Mouse (Mus musculus): Measurements from ENCODE around the gene Scube3.

The Scube3 gene

GRCm38 (mm10) chr17:28133193-28133592, 8.7 kb upstream of the Scube3 start:
- DNase-seq (ENCODE audit: low spot score), result peak; percentile 92

- DNase-seq (ENCODE audit: low spot score), result no peak
Observed at GRCm38 (mm10) chr17:28135496-28135895, 6.4 kb upstream of the Scube3 start.

- DNase-seq (ENCODE audit: low spot score), result no peak
Observed at GRCm38 (mm10) chr17:28136266-28136665, 5.7 kb upstream of the Scube3 start.

GRCm38 (mm10) chr17:28138013-28138412, 3.9 kb upstream of the Scube3 start:
- no peak for DNase-seq (ENCODE audit: low spot score)

- no peak for DNase-seq (ENCODE audit: low spot score)
Observed at GRCm38 (mm10) chr17:28138685-28139084, 3.3 kb upstream of the Scube3 start.

GRCm38 (mm10) chr17:28140431-28141204, 1.3 kb upstream of the Scube3 start:
- DNase-seq (ENCODE audit: low spot score), result peak; percentile 51

GRCm38 (mm10) chr17:28141205-28141650, 713 bp upstream of the Scube3 start:
- DNase-seq (ENCODE audit: low spot score), result peak; percentile 58

GRCm38 (mm10) chr17:28142700-28143610, 1.0 kb downstream of the Scube3 start:
- no peak for DNase-seq (ENCODE audit: low spot score)

- DNase-seq (ENCODE audit: low spot score), result no peak
Observed at GRCm38 (mm10) chr17:28143751-28144150, 1.8 kb downstream of the Scube3 start.

GRCm38 (mm10) chr17:28144241-28144640, 2.3 kb downstream of the Scube3 start:
- no peak for DNase-seq (ENCODE audit: low spot score)

- no peak for DNase-seq (ENCODE audit: low spot score)
Observed at GRCm38 (mm10) chr17:28148288-28148687, 6.3 kb downstream of the Scube3 start.

- no peak for DNase-seq (ENCODE audit: low spot score)
Observed at GRCm38 (mm10) chr17:28149734-28150133, 7.8 kb downstream of the Scube3 start.

GRCm38 (mm10) chr17:28150456-28150855, 8.5 kb downstream of the Scube3 start:
- DNase-seq (ENCODE audit: low spot score), result no peak

- DNase-seq (ENCODE audit: low spot score), result no peak
Observed at GRCm38 (mm10) chr17:28153095-28153494, 11.2 kb downstream of the Scube3 start.

- DNase-seq (ENCODE audit: low spot score), result no peak
Observed at GRCm38 (mm10) chr17:28154970-28155369, 13.0 kb downstream of the Scube3 start.

GRCm38 (mm10) chr17:28160361-28160760, 18.4 kb downstream of the Scube3 start:
- DNase-seq (ENCODE audit: low spot score), result no peak

- no peak for DNase-seq (ENCODE audit: low spot score)
Observed at GRCm38 (mm10) chr17:28161310-28161881, 19.5 kb downstream of the Scube3 start.

- DNase-seq (ENCODE audit: low spot score), result peak; percentile 86
Observed at GRCm38 (mm10) chr17:28163666-28164065, 21.7 kb downstream of the Scube3 start.

GRCm38 (mm10) chr17:28170460-28171305, 28.7 kb downstream of the Scube3 start:
- DNase-seq (ENCODE audit: low spot score), result no peak

GRCm38 (mm10) chr17:28172690-28173089, 30.7 kb downstream of the Scube3 start:
- DNase-seq (ENCODE audit: low spot score), result no peak

GRCm38 (mm10) chr17:28176775-28177539, 35.0 kb downstream of the Scube3 start, which contains the start of gene Zfp523:
Gene Zfp523 (plus strand): TSS chr17:28177129.
- peak; percentile 90 for DNase-seq (ENCODE audit: low spot score)

Measured in retina, embryonic 14.5 days (tissue).